Mouse (Mus musculus): Measurements from ENCODE around the gene Spata31d1c.

DNA sequence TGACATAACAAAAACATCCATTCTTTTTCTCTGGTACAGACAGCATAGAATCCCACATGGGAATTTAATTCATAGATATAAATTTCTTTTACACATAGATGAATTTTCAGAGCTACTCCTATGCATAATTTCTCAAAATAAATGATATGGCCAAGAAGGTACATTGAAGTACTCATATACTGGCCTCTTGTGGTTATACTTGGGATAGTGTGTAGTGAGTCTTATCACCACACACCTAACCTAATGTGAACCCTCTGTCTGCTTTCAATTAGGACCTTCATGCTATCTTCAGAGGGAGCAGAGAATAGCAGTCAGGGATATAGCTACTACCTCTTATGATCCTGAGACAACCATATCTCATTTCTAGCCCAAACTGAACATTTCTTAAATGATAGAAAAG lies 27.4 kb upstream of the Spata31d1c start:
- TF ChIP-seq CTCF (IDR thresholded peaks at IDR 0.05; ENCODE audit: extremely low read depth, insufficient read depth, insufficient read length, insufficient replicate concordance) (no peak), POLR2A (IDR thresholded peaks at IDR 0.05; ENCODE audit: low read depth, low read length) (no peak)

All from spleen, adult 2 months (tissue).